Mouse (Mus musculus): ENCODE results near the gene Mllt3. TPM values are rescaled to one million over a fixed set of nuclear protein-coding genes. Genes with fewer than 3 reads are reported as not detected.

The Mllt3 gene
- total and polyA plus RNA-seq, 3 experiments: 15.4 to 75.3 TPM; not detected in 1

GRCm38 (mm10) chr4:87731118-87731672, 302.0 kb downstream of the Mllt3 start (continued):
- no peak for TF ChIP-seq NELFE (IDR thresholded peaks at IDR 0.05; ENCODE audit: low read depth, low read length)

GRCm38 (mm10) chr4:87728581-87728980, 304.6 kb downstream of the Mllt3 start:
- Histone ChIP-seq H3K27me3 (ENCODE audit: control insufficient read depth in 1 of 2, insufficient read depth in 2 of 2, low read length in 2 of 2) (no peaks in the 10 kb centered on the region; a peak in 3 of 4 replicates), H3K9ac (ENCODE audit: control insufficient read depth, low read depth, low read length, poor library complexity, severe bottlenecking) (no peak overlapping the region), H3K27ac (ENCODE audit: control insufficient read depth, low read depth, low read length) (no peak overlapping the region), H3K79me2 (ENCODE audit: control insufficient read depth, insufficient read depth, low read length, poor library complexity) (no peaks in the 10 kb centered on the region), H3K4me3 (ENCODE audit: control insufficient read depth in 1 of 2, insufficient read depth in 1 of 2, low read depth in 2 of 2, low read length in 2 of 2) (no peak overlapping the region), H3K4me1 (ENCODE audit: control insufficient read depth in 1 of 2, insufficient read depth in 2 of 2, low read length in 2 of 2) (no peaks in the 10 kb centered on the region), H3K9me3 (replicated peaks; ENCODE audit: insufficient read depth, low read length) (no peaks in the 10 kb centered on the region), H3K36me3 (ENCODE audit: control insufficient read depth in 1 of 2, insufficient read depth in 2 of 2, low read length in 2 of 2) (no peaks in the 10 kb centered on the region)
- TF ChIP-seq TCF12 (IDR thresholded peaks at IDR 0.05; ENCODE audit: low read depth, low read length): no peak
- TF ChIP-seq MXI1 (IDR thresholded peaks at IDR 0.05; ENCODE audit: low read depth, low read length): no peak
- no peak for TF ChIP-seq BHLHE40 (IDR thresholded peaks at IDR 0.05; ENCODE audit: borderline replicate concordance, low read depth, low read length)
- no peak for TF ChIP-seq POLR2AphosphoS5 (IDR thresholded peaks at IDR 0.05; ENCODE audit: borderline replicate concordance, low read depth, low read length)
- TF ChIP-seq RAD21 (IDR thresholded peaks at IDR 0.05; ENCODE audit: low read depth, low read length): no peak
- no peak for TF ChIP-seq KAT2A (conservative IDR thresholded peaks at IDR 0.05; ENCODE audit: low read depth, low read length)
- TF ChIP-seq E2F4 (IDR thresholded peaks at IDR 0.05; ENCODE audit: borderline replicate concordance, low read depth, low read length): no peak
- no peak for TF ChIP-seq CTCF (IDR thresholded peaks at IDR 0.05 in 2 of 3, conservative IDR thresholded peaks at IDR 0.05 in 1 of 3; ENCODE audit: control insufficient read depth in 1 of 3, insufficient read depth in 1 of 3, low read depth in 2 of 3, low read length in 3 of 3, poor library complexity in 1 of 3, severe bottlenecking in 1 of 3)
- no peak for TF ChIP-seq HCFC1 (IDR thresholded peaks at IDR 0.05; ENCODE audit: low read depth, low read length)
- TF ChIP-seq TAL1 (IDR thresholded peaks at IDR 0.05; ENCODE audit: low read length): no peak
- no peak for TF ChIP-seq EP300 (IDR thresholded peaks at IDR 0.05; ENCODE audit: low read depth in 1 of 2, low read length in 2 of 2)
- TF ChIP-seq GATA1 (IDR thresholded peaks at IDR 0.05; ENCODE audit: low read depth, low read length): no peak
- DNase-seq (ENCODE audit: low read depth, low spot score): no peak

GRCm38 (mm10) chr4:87723448-87723847, 309.7 kb downstream of the Mllt3 start:
- H3K9me3 ChIP-seq (replicated peaks; ENCODE audit: insufficient read depth, low read length): no peaks in the 10 kb centered on the region
- no peak for DNase-seq (ENCODE audit: low read depth, low spot score)
- no peak overlapping the region for H3K4me3 ChIP-seq (ENCODE audit: control insufficient read depth in 1 of 2, insufficient read depth in 1 of 2, low read depth in 2 of 2, low read length in 2 of 2)
- no peaks in the 10 kb centered on the region for H3K36me3 ChIP-seq (ENCODE audit: control insufficient read depth in 1 of 2, insufficient read depth in 2 of 2, low read length in 2 of 2)
- no peaks in the 10 kb centered on the region for H3K4me1 ChIP-seq (ENCODE audit: control insufficient read depth in 1 of 2, insufficient read depth in 2 of 2, low read length in 2 of 2)
- no peaks in the 10 kb centered on the region for H3K79me2 ChIP-seq (ENCODE audit: control insufficient read depth, insufficient read depth, low read length, poor library complexity)
- no peaks in the 10 kb centered on the region; a peak in 3 of 4 replicates for H3K27me3 ChIP-seq (ENCODE audit: control insufficient read depth in 1 of 2, insufficient read depth in 2 of 2, low read length in 2 of 2)
- TF ChIP-seq ZMIZ1 (IDR thresholded peaks at IDR 0.05; ENCODE audit: low read depth, low read length): no peak
- TF ChIP-seq ELF1 (IDR thresholded peaks at IDR 0.05; ENCODE audit: low read depth, low read length): no peak
- TF ChIP-seq TCF12 (IDR thresholded peaks at IDR 0.05; ENCODE audit: low read depth, low read length): no peak
- TF ChIP-seq POLR2AphosphoS2 (IDR thresholded peaks at IDR 0.05; ENCODE audit: low read length): no peak
- TF ChIP-seq SIN3A (IDR thresholded peaks at IDR 0.05; ENCODE audit: low read length): no peak
- no peak for TF ChIP-seq RAD21 (IDR thresholded peaks at IDR 0.05; ENCODE audit: low read depth, low read length)
- no peak for TF ChIP-seq ETS1 (IDR thresholded peaks at IDR 0.05; ENCODE audit: low read depth, low read length)
- TF ChIP-seq ZC3H11A (IDR thresholded peaks at IDR 0.05; ENCODE audit: low read depth, low read length): no peak
- no peak for TF ChIP-seq BHLHE40 (IDR thresholded peaks at IDR 0.05; ENCODE audit: borderline replicate concordance, low read depth, low read length)
- no peak overlapping the region for H3K27ac ChIP-seq (ENCODE audit: control insufficient read depth, low read depth, low read length)
- no peak overlapping the region for H3K9ac ChIP-seq (ENCODE audit: control insufficient read depth, low read depth, low read length, poor library complexity, severe bottlenecking)

Other genes with a start within 250 kb of the Mllt3 start
- 17.8 and 18.5 TPM in 2 replicates for gene Focad, start 61.3 kb upstream of the Mllt3 start, total RNA-seq (2012; rRNA removed)
- 10 to 100 TPM in 1 of 2 experiments, not detected in 1; 19.7 TPM for gene Focad, start 61.3 kb upstream of the Mllt3 start, polyA plus RNA-seq (2012; ENCODE audit: insufficient read depth in 1 of 2, insufficient read length in 2 of 2, low read depth in 1 of 2, low replicate concordance in 2 of 2, missing spikeins in 1 of 2)

All from MEL (cell line).